Mouse (Mus musculus): ENCODE data around the gene Nlgn3. TPM values are rescaled to one million over a fixed set of nuclear protein-coding genes. Genes with fewer than 3 reads are reported as not detected.

Gene Nlgn3
- polyA plus RNA-seq, 1 experiment = not detected

- H3K4me3 ChIP-seq (replicated peaks) = no peak overlapping the region
- no peaks in the 10 kb centered on the region for H3K9me3 ChIP-seq
- H3K36me3 ChIP-seq (replicated peaks; ENCODE audit: low read length) = peaks cover 35% of the 10 kb centered on the region
- H3K27me3 ChIP-seq (replicated peaks) = peaks cover 62% of the 10 kb centered on the region
- no peaks in the 10 kb centered on the region for H3K4me1 ChIP-seq
- no peak for TF ChIP-seq GATA1 (IDR thresholded peaks at IDR 0.05; ENCODE audit: borderline replicate concordance, low read length)
- no peak for TF ChIP-seq FLI1 (IDR thresholded peaks at IDR 0.05; ENCODE audit: low read length)
These were observed 782 bp downstream of the Nlgn3 start for GRCm38 (mm10) chrX:101299473-101300426.

GRCm38 (mm10) chrX:101300427-101301030, 1.6 kb downstream of the Nlgn3 start:
- Histone ChIP-seq H3K36me3 (replicated peaks; ENCODE audit: low read length) (peaks cover 28% of the 10 kb centered on the region), H3K4me1 (no peaks in the 10 kb centered on the region), H3K4me3 (replicated peaks) (no peak overlapping the region), H3K9me3 (no peaks in the 10 kb centered on the region), H3K27me3 (replicated peaks) (peaks cover 68% of the 10 kb centered on the region)
- TF ChIP-seq GATA1 (IDR thresholded peaks at IDR 0.05; ENCODE audit: borderline replicate concordance, low read length) = no peak
- no peak for TF ChIP-seq FLI1 (IDR thresholded peaks at IDR 0.05; ENCODE audit: low read length)

GRCm38 (mm10) chrX:101301654-101302053, 2.7 kb downstream of the Nlgn3 start:
- TF ChIP-seq GATA1 (IDR thresholded peaks at IDR 0.05; ENCODE audit: borderline replicate concordance, low read length) = no peak
- TF ChIP-seq FLI1 (IDR thresholded peaks at IDR 0.05; ENCODE audit: low read length) = no peak
- Histone ChIP-seq H3K4me1 (no peaks in the 10 kb centered on the region), H3K36me3 (replicated peaks; ENCODE audit: low read length) (peaks cover 16% of the 10 kb centered on the region), H3K9me3 (no peaks in the 10 kb centered on the region), H3K4me3 (replicated peaks) (no peak overlapping the region), H3K27me3 (replicated peaks) (peaks cover 76% of the 10 kb centered on the region)

- peaks cover 87% of the 10 kb centered on the region for H3K27me3 ChIP-seq (replicated peaks)
- H3K4me3 ChIP-seq (replicated peaks) = no peak overlapping the region
- no peaks in the 10 kb centered on the region for H3K36me3 ChIP-seq (replicated peaks; ENCODE audit: low read length)
- no peaks in the 10 kb centered on the region for H3K9me3 ChIP-seq
- H3K4me1 ChIP-seq = no peaks in the 10 kb centered on the region
- TF ChIP-seq GATA1 (IDR thresholded peaks at IDR 0.05; ENCODE audit: borderline replicate concordance, low read length) (no peak), FLI1 (IDR thresholded peaks at IDR 0.05; ENCODE audit: low read length) (no peak)
These were observed 5.7 kb downstream of the Nlgn3 start for GRCm38 (mm10) chrX:101304646-101305045.

GRCm38 (mm10) chrX:101309299-101309698, 10.3 kb downstream of the Nlgn3 start:
- Histone ChIP-seq H3K4me1 (peaks cover 6% of the 10 kb centered on the region; the same call in 1 of the 2 replicates), H3K36me3 (replicated peaks; ENCODE audit: low read length) (no peaks in the 10 kb centered on the region), H3K27me3 (replicated peaks) (peaks cover 86% of the 10 kb centered on the region), H3K4me3 (replicated peaks) (no peak overlapping the region), H3K9me3 (no peaks in the 10 kb centered on the region)
- TF ChIP-seq FLI1 (IDR thresholded peaks at IDR 0.05; ENCODE audit: low read length) = no peak
- TF ChIP-seq GATA1 (IDR thresholded peaks at IDR 0.05; ENCODE audit: borderline replicate concordance, low read length) = no peak

GRCm38 (mm10) chrX:101313625-101314359, 14.8 kb downstream of the Nlgn3 start:
- peaks cover 24% of the 10 kb centered on the region for H3K4me1 ChIP-seq
- H3K9me3 ChIP-seq = no peaks in the 10 kb centered on the region
- peaks cover 85% of the 10 kb centered on the region for H3K27me3 ChIP-seq (replicated peaks)
- H3K36me3 ChIP-seq (replicated peaks; ENCODE audit: low read length) = no peaks in the 10 kb centered on the region
- H3K4me3 ChIP-seq (replicated peaks) = no peak overlapping the region
- TF ChIP-seq FLI1 (IDR thresholded peaks at IDR 0.05; ENCODE audit: low read length) (no peak), GATA1 (IDR thresholded peaks at IDR 0.05; ENCODE audit: borderline replicate concordance, low read length) (no peak)

GRCm38 (mm10) chrX:101319775-101320174, 20.8 kb downstream of the Nlgn3 start:
- Histone ChIP-seq H3K4me3 (replicated peaks) (no peak overlapping the region), H3K9me3 (no peaks in the 10 kb centered on the region), H3K27me3 (replicated peaks) (peaks cover 54% of the 10 kb centered on the region), H3K4me1 (peaks cover 37% of the 10 kb centered on the region), H3K36me3 (replicated peaks; ENCODE audit: low read length) (no peaks in the 10 kb centered on the region)
- TF ChIP-seq GATA1 (IDR thresholded peaks at IDR 0.05; ENCODE audit: borderline replicate concordance, low read length) (no peak), FLI1 (IDR thresholded peaks at IDR 0.05; ENCODE audit: low read length) (no peak)

- peaks cover 17% of the 10 kb centered on the region for H3K4me1 ChIP-seq
- no peaks in the 10 kb centered on the region for H3K9me3 ChIP-seq
- no peaks in the 10 kb centered on the region for H3K36me3 ChIP-seq (replicated peaks; ENCODE audit: low read length)
- TF ChIP-seq FLI1 (IDR thresholded peaks at IDR 0.05; ENCODE audit: low read length) (no peak), GATA1 (IDR thresholded peaks at IDR 0.05; ENCODE audit: borderline replicate concordance, low read length) (peak; percentile 78; the same call in 1 of the 3 replicates)
- H3K4me3 ChIP-seq (replicated peaks) = no peak overlapping the region
- peaks cover 14% of the 10 kb centered on the region for H3K27me3 ChIP-seq (replicated peaks)
These were observed 27.3 kb downstream of the Nlgn3 start for GRCm38 (mm10) chrX:101325989-101326899.

Measured in megakaryocyte, embryonic 14.5 days (primary cell).